Mouse (Mus musculus) fibroblast of lung, adult 2 months (primary cell): Measurements from ENCODE around the gene Prr15l.

Experiments used
- DNase-seq: peaks from one replicate; pipeline ENCODE4 v3.0.0-alpha.2; 2011; ENCODE audit warnings: low read depth

The Prr15l gene

GRCm38 (mm10) chr11:96977606-96978400, 49.9 kb downstream of the Prr15l start:
- peak; percentile 100 for DNase-seq

DNA sequence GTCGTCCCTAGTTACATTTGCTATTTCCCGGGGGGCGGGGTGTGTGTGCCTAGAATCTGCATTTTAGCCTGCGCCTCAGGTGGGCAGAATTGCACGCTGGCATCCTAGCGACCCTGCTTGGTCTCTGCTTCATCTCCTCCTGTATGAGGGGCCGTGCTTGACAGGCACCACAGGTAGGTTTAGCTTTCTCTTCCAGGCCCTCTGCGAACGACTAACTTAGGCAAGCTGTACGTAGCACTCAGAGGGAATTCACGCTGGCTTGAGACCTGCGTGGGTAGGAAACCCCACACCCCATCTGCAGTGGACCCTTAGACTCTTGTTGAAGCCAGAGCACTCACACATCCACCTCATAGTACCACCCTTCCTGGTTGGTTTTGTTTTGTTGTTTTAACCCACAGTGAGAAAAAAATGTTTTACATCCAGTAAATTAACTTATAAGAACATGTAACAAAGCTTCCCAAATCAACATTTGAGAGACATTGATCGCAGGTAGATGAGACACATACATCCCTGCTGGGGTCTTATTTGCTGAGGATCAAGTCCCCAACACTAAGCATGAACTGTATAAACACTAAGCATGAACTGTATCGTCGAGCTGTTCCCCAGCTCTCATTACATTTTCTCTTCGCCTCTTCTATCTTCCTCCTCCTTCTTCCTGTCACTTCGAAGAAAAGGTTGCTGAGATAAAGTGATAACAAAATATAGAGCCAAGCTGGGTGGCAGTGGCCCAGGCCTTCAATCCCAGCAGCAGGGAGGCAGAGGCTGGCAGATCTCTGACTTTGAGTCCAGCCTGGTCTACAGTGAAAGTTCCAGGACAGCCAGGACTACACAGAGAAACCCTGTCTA, 50.7 kb downstream of the Prr15l start:
- no peak for DNase-seq

DNA sequence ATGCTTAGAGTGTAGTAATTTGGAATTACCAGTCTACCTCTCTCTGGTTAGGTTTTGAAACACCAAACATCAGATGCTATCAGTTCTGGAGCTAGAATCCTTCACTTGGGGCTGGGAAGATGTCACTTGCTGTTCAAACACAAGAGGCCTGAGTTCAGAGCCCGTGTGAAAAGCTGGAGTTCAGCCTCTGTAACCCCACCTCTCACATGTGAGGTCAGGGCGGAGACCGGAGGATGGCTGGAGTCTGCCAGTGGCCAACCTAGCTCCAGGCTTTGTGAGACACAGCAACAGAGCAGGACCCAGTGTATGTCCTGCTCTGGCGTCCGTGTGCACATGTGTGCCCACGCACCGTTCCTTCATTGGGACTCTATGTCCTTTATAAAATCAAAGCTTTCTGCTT, 51.4 kb downstream of the Prr15l start:
- DNase-seq: no peak

- no peak for DNase-seq
These were observed 52.1 kb downstream of the Prr15l start for GRCm38 (mm10) chr11:96980021-96980420.

DNA sequence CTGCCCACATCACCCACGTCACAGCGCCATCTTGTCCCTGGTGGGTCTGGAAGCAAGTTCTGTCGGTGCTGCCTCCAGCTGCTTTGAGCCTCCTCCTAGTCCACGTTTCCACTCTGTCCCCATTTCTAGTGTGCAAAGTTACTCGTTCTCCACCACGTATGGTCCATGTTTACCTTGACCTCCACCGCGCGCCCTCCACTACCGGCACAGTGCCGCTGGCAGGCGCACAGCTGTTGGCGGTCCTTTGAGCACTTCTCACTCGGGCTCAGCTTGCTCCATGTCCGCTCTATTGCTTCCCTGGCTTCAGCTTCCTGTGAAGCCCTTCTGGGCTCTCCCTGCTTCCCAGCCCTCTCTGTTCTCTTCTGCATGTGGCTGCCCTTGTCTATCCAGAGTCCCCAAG, 53.6 kb downstream of the Prr15l start:
- no peak for DNase-seq

DNA sequence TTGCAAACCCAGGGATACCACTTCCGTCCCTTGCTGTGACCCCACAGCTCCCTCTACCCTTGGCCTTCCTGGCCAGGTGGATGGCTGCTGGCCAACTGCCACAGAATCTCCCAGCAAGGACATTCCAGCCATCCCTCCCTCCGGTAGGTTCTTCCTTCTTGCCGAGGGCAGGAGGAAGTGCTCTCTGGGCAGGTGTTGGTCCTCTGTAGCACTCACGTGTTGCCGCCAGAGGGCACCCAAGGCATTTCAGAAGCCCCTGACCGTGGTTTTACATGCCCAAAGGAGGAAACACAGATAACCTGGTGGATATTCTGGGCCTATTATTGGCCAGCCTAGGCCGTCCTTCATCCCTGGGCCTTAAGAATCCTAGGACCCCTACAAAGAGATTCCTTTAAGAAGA, 54.5 kb downstream of the Prr15l start:
- DNase-seq: no peak

GRCm38 (mm10) chr11:96982859-96983258, 55.0 kb downstream of the Prr15l start, which contains the start of gene Sp2:
Gene Sp2, minus strand, starts transcription at chr11:96982959.
- DNase-seq: no peak

DNA sequence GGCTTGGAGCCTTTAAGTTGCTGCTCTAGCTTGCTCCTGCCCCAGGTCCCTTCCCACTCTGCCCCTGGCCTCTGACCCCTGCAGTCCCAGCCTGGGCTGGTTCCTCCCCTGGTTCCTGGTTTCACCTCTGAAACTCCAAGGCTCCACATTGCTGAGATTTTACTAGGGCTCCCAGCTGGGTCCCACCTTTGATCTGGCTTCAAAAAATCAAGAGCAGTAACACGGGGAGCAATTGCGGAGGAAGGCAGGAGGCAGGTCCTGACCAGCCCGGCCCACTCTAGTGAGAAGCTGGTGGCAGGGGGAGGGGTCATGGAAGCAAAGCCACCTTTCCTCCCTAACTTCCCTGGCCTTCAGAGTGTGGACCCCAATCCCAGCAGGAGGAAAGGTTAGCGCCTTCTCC, 57.0 kb downstream of the Prr15l start:
- no peak for DNase-seq

GRCm38 (mm10) chr11:96986463-96986862, 58.6 kb downstream of the Prr15l start:
- no peak for DNase-seq
